Mouse (Mus musculus) heart, postnatal 36 days (tissue): ENCODE data around the gene Unc80. TPM values are rescaled to one million over a fixed set of nuclear protein-coding genes. Genes with fewer than 3 reads are reported as not detected.
A peak's percentile ranks its signal among the peaks of the same experiment; 100 is the strongest.

Experiments
- DNase-seq, 2 experiments: peaks; one replicate each; pipeline ENCODE4 v3.0.0; 2021 to 2022
- intact Hi-C: fragments of 180-260 bp; cut with DNase I; formaldehyde crosslinking; loops from one replicate; pipeline ENCODE4 v1.15.1; 2025
- total RNA-seq, 2 experiments: library from RNA; stranded (reverse); gene quantifications; 2 replicates each; pipeline ENCODE4 v1.2.3; 2021

Gene Unc80
- total RNA-seq, 2 experiments from 2014 or later: 0.08 to 0.25 TPM

- intact Hi-C loops: loop anchor here (2.0 kb wide), 1 partner anchor 116 kb away; the partner anchor contains the start of gene Kansl1l
- DNase-seq: peak; percentile 91
These were observed 232.8 kb downstream of the Unc80 start, which contains the start of gene Rpe for GRCm38 (mm10) chr1:66700693-66701575. Gene Rpe, plus strand, starts transcription at chr1:66700831.

DNA sequence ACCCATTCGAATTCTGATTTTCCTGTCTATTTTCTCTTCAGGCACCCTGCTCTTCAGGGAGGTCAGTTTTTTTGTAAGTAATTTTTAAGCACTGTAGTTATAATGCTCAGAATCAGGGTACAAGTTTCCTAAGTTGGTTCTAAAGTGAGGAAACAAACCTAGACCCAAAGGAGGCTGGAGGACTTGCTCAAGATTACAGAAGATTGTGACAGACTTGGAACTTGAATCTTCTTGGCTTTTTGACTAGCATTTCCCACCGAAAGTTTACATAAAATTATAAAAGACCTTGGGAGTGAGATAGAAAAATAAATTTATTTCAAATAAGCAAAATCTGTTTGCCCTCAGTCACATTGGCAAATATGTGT lies 233.4 kb downstream of the Unc80 start:
- no peak for DNase-seq
- intact Hi-C loops: loop anchor here (2.0 kb wide), 1 partner anchor 115 kb away; the partner anchor contains the start of gene Kansl1l

DNA sequence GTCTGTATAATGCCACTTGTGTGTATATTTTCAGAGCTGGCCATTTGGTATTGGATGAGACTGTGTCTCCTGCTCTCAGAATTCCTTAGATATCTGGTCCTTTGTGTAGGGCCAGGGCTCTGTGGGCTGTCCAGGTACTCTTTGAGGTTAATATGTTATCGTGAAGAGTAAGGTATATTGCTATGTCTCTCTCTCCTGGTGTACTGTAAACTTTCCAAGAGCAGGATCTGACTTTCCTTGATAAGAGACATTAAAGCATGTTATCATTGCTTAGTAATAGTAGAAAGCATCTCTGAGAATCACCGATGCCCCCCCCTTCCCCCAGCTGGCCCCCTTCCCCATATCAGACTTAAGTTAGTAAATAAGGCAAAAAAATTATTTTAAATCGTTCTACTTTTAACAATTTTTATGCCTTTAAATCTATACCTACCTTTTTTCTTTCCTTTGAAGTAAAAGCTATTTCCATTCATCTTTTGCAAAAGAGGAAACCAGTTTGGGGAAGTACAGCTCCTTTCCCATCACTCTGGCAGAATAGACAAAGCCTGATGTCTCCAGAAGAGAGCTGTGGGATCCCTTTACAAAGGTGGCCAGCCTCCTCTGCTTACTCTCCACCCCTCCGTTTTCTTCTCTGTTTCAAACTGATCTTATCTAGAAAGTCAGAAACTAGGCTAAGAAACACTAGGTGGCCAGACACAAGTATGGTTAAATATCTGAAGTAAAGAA lies 234.6 kb downstream of the Unc80 start:
- intact Hi-C loops: no loop called here
- no peak for DNase-seq

- intact Hi-C loops: no loop called here
- no peak for DNase-seq
These were observed 236.4 kb downstream of the Unc80 start for GRCm38 (mm10) chr1:66704523-66704922.

- intact Hi-C loops: no loop called here
- no peak for DNase-seq
These were observed 244.7 kb downstream of the Unc80 start for GRCm38 (mm10) chr1:66712859-66713258.

DNA sequence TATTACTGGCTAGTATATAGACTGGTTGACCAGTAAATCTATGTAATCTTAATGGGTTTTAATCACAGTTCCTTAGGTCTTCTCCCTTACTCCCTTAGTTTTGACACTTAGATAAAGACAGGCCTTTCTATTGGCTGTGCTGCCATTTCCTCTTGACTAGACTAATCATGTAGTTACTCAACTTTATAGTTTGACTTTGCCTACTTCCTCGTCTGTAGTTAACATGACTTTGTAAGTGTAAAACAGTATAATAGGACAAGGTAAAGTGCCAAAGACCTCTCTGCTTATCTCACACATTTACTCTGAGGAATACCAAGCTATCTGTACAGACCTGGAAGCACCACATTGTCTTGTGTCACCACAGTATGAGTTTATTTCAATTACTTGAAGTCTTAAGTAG lies 262.4 kb downstream of the Unc80 start:
- intact Hi-C loops: no loop called here
- no peak for DNase-seq

Other genes starting within 250 kb of the Unc80 start
- gene Rpe, start 232.5 kb downstream of the Unc80 start, total RNA-seq: 10 to 100 TPM; 11.7 to 12.7 TPM